Mouse (Mus musculus): ENCODE results near the gene Vmn2r68.

Gene Vmn2r68

GRCm38 (mm10) chr7:85237683-85238082, at the start of gene Vmn2r68:
TSS of gene Vmn2r68 (minus strand) at chr7:85237783.
- DNase-seq (ENCODE audit: low spot score in 2 of 2), result no peak

Data from spleen, postnatal 36 days (tissue).